Mouse (Mus musculus) MEL (cell line): ENCODE data around the gene Pus3. TPM values are rescaled to one million over a fixed set of nuclear protein-coding genes. Genes with fewer than 3 reads are reported as not detected.

Source experiments
- DNase-seq: peaks from one replicate; pipeline ENCODE4 v3.0.0; 2011; ENCODE audit warnings: low read depth, low spot score
- H3K27ac ChIP-seq: 2 replicates; pipeline ENCODE4 v1.5.1; 2012; ENCODE audit warnings: low read depth, mild to moderate bottlenecking, control low read depth, low read length, moderate library complexity; ENCODE audit not compliant: control insufficient read depth
- H3K27me3 ChIP-seq, 2 experiments: fragments of 150-350 bp in 1 of 2; sonication (generic) in 1 of 2; 2 replicates each; pipeline ENCODE4 v1.6.1; 2012; ENCODE audit warnings: low read length in 2 of 2, mild to moderate bottlenecking in 2 of 2, improper control_type of control experiment in 1 of 2, moderate library complexity in 1 of 2; ENCODE audit not compliant: insufficient read depth in 2 of 2, control insufficient read depth in 1 of 2
- H3K36me3 ChIP-seq, 2 experiments: 2 replicates each; pipeline ENCODE4 v1.6.1; 2012 to 2014; ENCODE audit warnings: low read length in 2 of 2, improper control_type of control experiment in 1 of 2, inconsistent platforms in 1 of 2, mild to moderate bottlenecking in 1 of 2; ENCODE audit not compliant: insufficient read depth in 2 of 2, control insufficient read depth in 1 of 2
- H3K4me1 ChIP-seq, 2 experiments: fragments of 150-350 bp in 1 of 2; sonication (generic) in 1 of 2; 2 replicates each; pipeline ENCODE4 v1.6.1; 2012; ENCODE audit warnings: low read length in 2 of 2, improper control_type of control experiment in 1 of 2, mild to moderate bottlenecking in 1 of 2; ENCODE audit not compliant: insufficient read depth in 2 of 2, control insufficient read depth in 1 of 2
- H3K4me3 ChIP-seq, 2 experiments: fragments of 150-350 bp in 1 of 2; sonication (generic) in 1 of 2; 2 replicates each; pipeline ENCODE4 v1.5.1; 2012; ENCODE audit warnings: low read depth in 2 of 2, low read length in 2 of 2, mild to moderate bottlenecking in 2 of 2, moderate library complexity in 2 of 2, control low read depth in 1 of 2, improper control_type of control experiment in 1 of 2; ENCODE audit not compliant: control insufficient read depth in 1 of 2, insufficient read depth in 1 of 2
- H3K79me2 ChIP-seq: 2 replicates; pipeline ENCODE4 v1.6.1; 2012; ENCODE audit warnings: mild to moderate bottlenecking, low read length, moderate library complexity; ENCODE audit not compliant: control insufficient read depth, poor library complexity, insufficient read depth
- H3K9ac ChIP-seq: 2 replicates; pipeline ENCODE4 v1.6.1; 2012; ENCODE audit warnings: low read depth, mild to moderate bottlenecking, control low read depth, low read length, moderate library complexity; ENCODE audit not compliant: control insufficient read depth, poor library complexity, severe bottlenecking
- H3K9me3 ChIP-seq: fragments of 150-350 bp; sonication (generic); replicated peaks from 2 replicates; pipeline ENCODE4 v1.6.1; 2012; ENCODE audit warnings: mild to moderate bottlenecking, low read length, improper control_type of control experiment, moderate library complexity; ENCODE audit not compliant: insufficient read depth
- CHD1 ChIP-seq: IDR thresholded peaks from 2 replicates; pipeline ENCODE4 v1.6.1; 2012; ENCODE audit warnings: low read depth, mild to moderate bottlenecking, inconsistent platforms, low read length, improper control_type of control experiment
- CTCF ChIP-seq, 3 experiments: IDR thresholded peaks in 2 of 3; conservative IDR thresholded peaks in 1 of 3; 2 replicates each; pipeline ENCODE4 v1.5.1; 2011 to 2012; ENCODE audit warnings: low read length in 3 of 3, low read depth in 2 of 3, mild to moderate bottlenecking in 2 of 3, improper control_type of control experiment in 1 of 3, inconsistent platforms in 1 of 3, mixed read lengths in 1 of 3, moderate library complexity in 1 of 3; ENCODE audit not compliant: control insufficient read depth in 1 of 3, insufficient read depth in 1 of 3, poor library complexity in 1 of 3, severe bottlenecking in 1 of 3
- E2F4 ChIP-seq: IDR thresholded peaks from 2 replicates; pipeline ENCODE4 v1.6.1; 2011; ENCODE audit warnings: low read depth, low read length, improper control_type of control experiment, borderline replicate concordance
- GABPA ChIP-seq: IDR thresholded peaks from 2 replicates; pipeline ENCODE4 v1.6.1; 2012; ENCODE audit warnings: low read depth, mild to moderate bottlenecking, inconsistent platforms, low read length, improper control_type of control experiment, moderate library complexity
- JUND ChIP-seq: IDR thresholded peaks from 2 replicates; pipeline ENCODE4 v1.6.1; 2011; ENCODE audit warnings: low read depth, mild to moderate bottlenecking, improper control_type of control experiment, low read length
- MAZ ChIP-seq: IDR thresholded peaks from 2 replicates; pipeline ENCODE4 v1.6.1; 2012; ENCODE audit warnings: low read depth, mild to moderate bottlenecking, inconsistent platforms, low read length, improper control_type of control experiment
- MYB ChIP-seq: IDR thresholded peaks from 2 replicates; pipeline ENCODE4 v1.6.1; 2011; ENCODE audit warnings: mild to moderate bottlenecking, low read depth, low read length, improper control_type of control experiment
- MYC ChIP-seq: IDR thresholded peaks from 2 replicates; pipeline ENCODE4 v1.6.1; 2011; ENCODE audit warnings: low read depth, mild to moderate bottlenecking, low read length, improper control_type of control experiment, moderate library complexity
- NRF1 ChIP-seq: IDR thresholded peaks from 2 replicates; pipeline ENCODE4 v1.6.1; 2014; ENCODE audit warnings: low read depth, mild to moderate bottlenecking, inconsistent platforms, low read length, improper control_type of control experiment, moderate library complexity; ENCODE audit not compliant: poor library complexity, insufficient read depth, severe bottlenecking
- POLR2A ChIP-seq, 2 experiments: IDR thresholded peaks; 2 replicates each; pipeline ENCODE4 v1.6.1; 2011 to 2012; ENCODE audit warnings: low read length in 2 of 2, mild to moderate bottlenecking in 2 of 2, control low read depth in 1 of 2, improper control_type of control experiment in 1 of 2, low read depth in 1 of 2, moderate library complexity in 1 of 2; ENCODE audit not compliant: control insufficient read depth in 1 of 2, insufficient read depth in 1 of 2, poor library complexity in 1 of 2
- RAD21 ChIP-seq: IDR thresholded peaks from 2 replicates; pipeline ENCODE4 v1.6.1; 2011; ENCODE audit warnings: mild to moderate bottlenecking, low read depth, low read length, improper control_type of control experiment
- RCOR1 ChIP-seq: IDR thresholded peaks from 2 replicates; pipeline ENCODE4 v1.6.1; 2012; ENCODE audit warnings: low read depth, mild to moderate bottlenecking, inconsistent platforms, low read length, improper control_type of control experiment
- SIN3A ChIP-seq: IDR thresholded peaks from 2 replicates; pipeline ENCODE4 v1.6.1; 2012; ENCODE audit warnings: low read length, improper control_type of control experiment, inconsistent platforms
- SMC3 ChIP-seq: IDR thresholded peaks from 2 replicates; pipeline ENCODE4 v1.6.1; 2011; ENCODE audit warnings: low read depth, low read length, improper control_type of control experiment
- TBP ChIP-seq: IDR thresholded peaks from 2 replicates; pipeline ENCODE4 v1.8.0; 2011; ENCODE audit warnings: low read depth, low read length, improper control_type of control experiment
- ZC3H11A ChIP-seq: IDR thresholded peaks from 2 replicates; pipeline ENCODE4 v1.6.1; 2012; ENCODE audit warnings: low read depth, mild to moderate bottlenecking, inconsistent platforms, low read length, improper control_type of control experiment
- ZKSCAN1 ChIP-seq: IDR thresholded peaks from 2 replicates; pipeline ENCODE4 v1.6.1; 2012; ENCODE audit warnings: low read depth, mild to moderate bottlenecking, inconsistent platforms, low read length, improper control_type of control experiment, moderate library complexity
- ZNF384 ChIP-seq: IDR thresholded peaks from 2 replicates; pipeline ENCODE4 v1.6.1; 2012; ENCODE audit warnings: low read depth, mild to moderate bottlenecking, inconsistent platforms, low read length, improper control_type of control experiment
- polyA plus RNA-seq, 2 experiments: library from polyadenylated mRNA; stranded (reverse) in 1 of 2; unstranded in 1 of 2; fragments of >175 nt in 1 of 2; fragments of >200 nt in 1 of 2; gene quantifications; 2 replicates each; pipeline versions ENCODE4 v1.2.1 to v1.2.4; 2012; ENCODE audit warnings: low replicate concordance in 2 of 2, low read depth in 1 of 2; ENCODE audit not compliant: insufficient read length in 2 of 2, insufficient read depth in 1 of 2, missing spikeins in 1 of 2
- total RNA-seq: library from RNA; depleted of rRNA; stranded (reverse); fragments of 300-350 nt; gene quantifications from 2 replicates; pipeline ENCODE4 v1.2.3, GENCODE M21; 2012

The Pus3 gene
- total and polyA plus RNA-seq, 3 experiments, result 15.8 to 23.8 TPM; not detected in 1

DNA sequence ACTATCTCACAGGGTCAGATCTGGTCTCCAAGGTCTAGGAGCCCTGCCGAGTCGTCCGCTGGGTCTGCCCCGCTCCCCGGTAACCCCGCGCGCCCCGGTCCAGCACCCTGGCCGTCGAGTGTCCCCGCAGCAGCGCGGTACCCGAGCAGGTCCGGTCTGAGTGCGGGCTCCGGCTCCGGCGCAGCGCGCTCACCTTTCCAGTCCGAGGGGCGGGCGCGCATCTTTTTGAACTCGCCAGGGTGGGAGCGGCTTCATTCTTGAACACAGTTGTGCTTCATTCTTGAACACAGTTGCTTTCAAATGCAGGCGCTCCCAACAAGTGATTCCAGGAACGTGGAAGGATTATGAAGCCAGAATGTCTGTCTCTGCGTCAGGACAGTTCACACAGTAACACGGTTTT is 16.0 kb downstream of the Pus3 start:
- Histone ChIP-seq H3K4me3 (no peak overlapping the region), H3K27me3 (no peaks in the 10 kb centered on the region), H3K9me3 (no peaks in the 10 kb centered on the region), H3K9ac (no peak overlapping the region), H3K4me1 (peaks cover 0 to 4% of the 10 kb centered on the region in 2 experiments; a peak in 1 of 4 replicates), H3K27ac (no peak overlapping the region), H3K36me3 (no peaks in the 10 kb centered on the region), H3K79me2 (peaks cover 4% of the 10 kb centered on the region)
- TF ChIP-seq RCOR1 (no peak), ZNF384 (no peak), MAZ (no peak), MYB (no peak), E2F4 (no peak), GABPA (no peak), MYC (no peak), SMC3 (no peak), TBP (no peak)
- no peak for DNase-seq

DNA sequence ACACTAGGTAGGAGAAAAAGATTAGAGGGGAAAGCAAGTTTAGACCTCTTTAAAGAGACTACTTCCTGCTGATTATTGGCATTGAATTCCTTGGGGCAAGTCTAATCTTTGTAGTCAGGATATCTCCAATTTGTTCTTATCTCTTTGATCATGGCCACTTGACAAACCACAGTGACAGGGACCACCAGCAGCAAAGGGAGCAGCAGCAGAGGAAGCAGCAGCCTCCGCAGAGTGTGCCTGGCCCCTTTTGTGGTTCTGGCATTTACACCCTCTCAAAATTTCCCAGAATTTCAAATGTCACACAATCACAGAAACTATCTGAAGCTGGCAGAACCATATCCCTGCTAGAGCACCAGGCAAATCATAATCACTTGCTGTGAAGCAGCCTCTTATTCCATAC is 29.3 kb downstream of the Pus3 start:
- Histone ChIP-seq H3K36me3 (no peaks in the 10 kb centered on the region), H3K27ac (no peak overlapping the region)
- no peak for DNase-seq
- TF ChIP-seq NRF1 (no peak), JUND (no peak), CHD1 (no peak)
- TF ChIP-seq, all 39 proteins: peak for 0
- H3K4me1 ChIP-seq, result no peaks in the 10 kb centered on the region
- no peaks in the 10 kb centered on the region; a peak in 1 of 4 replicates for H3K27me3 ChIP-seq
- no peak overlapping the region for H3K9ac ChIP-seq
- no peaks in the 10 kb centered on the region for H3K79me2 ChIP-seq
- H3K4me3 ChIP-seq, result no peak overlapping the region
- no peaks in the 10 kb centered on the region for H3K9me3 ChIP-seq

DNA sequence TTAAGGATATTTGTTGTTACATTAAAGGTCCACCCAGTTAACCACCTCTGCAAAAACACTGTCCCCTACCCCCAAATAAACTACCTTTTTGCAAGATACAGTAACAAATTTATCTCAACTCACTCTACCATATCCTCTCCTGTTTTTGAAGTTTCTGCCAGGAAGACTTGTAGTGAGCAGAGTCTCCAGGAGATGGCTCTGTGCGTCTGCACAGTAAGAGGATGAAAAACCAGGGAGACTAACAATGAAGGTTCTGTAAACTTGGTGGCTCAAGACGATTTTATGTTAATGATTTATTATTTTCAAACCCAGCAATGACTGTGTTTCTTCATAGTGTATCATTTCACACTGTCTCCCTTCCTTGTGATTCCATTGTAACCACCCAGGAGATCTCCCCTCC is 34.5 kb downstream of the Pus3 start:
- Histone ChIP-seq H3K4me3 (no peak overlapping the region), H3K4me1 (no peaks in the 10 kb centered on the region), H3K27ac (no peak overlapping the region), H3K9me3 (no peaks in the 10 kb centered on the region), H3K27me3 (no peaks in the 10 kb centered on the region), H3K79me2 (no peaks in the 10 kb centered on the region), H3K9ac (no peak overlapping the region), H3K36me3 (no peaks in the 10 kb centered on the region)
- peak; percentile 44 for DNase-seq
- TF ChIP-seq RAD21 (peak; percentile 67), SIN3A (no peak), CTCF (IDR thresholded peaks at IDR 0.05 in 2 of 3, conservative IDR thresholded peaks at IDR 0.05 in 1 of 3; ENCODE audit: control insufficient read depth in 1 of 3, insufficient read depth in 1 of 3, low read depth in 2 of 3, low read length in 3 of 3, poor library complexity in 1 of 3, severe bottlenecking in 1 of 3) (peak; percentile 26 to 66 (median 39); a peak in 5 of 6 replicates), CHD1 (no peak), POLR2A (IDR thresholded peaks at IDR 0.05; ENCODE audit: control insufficient read depth in 1 of 2, insufficient read depth in 1 of 2, low read depth in 1 of 2, low read length in 2 of 2, poor library complexity in 1 of 2) (no peak), SMC3 (peak; percentile 63), MYC (no peak), ZKSCAN1 (no peak), ZC3H11A (peak; percentile 43; the same call in 1 of the 2 replicates)
